Mouse (Mus musculus): ENCODE results near the gene Bicral.

DNA sequence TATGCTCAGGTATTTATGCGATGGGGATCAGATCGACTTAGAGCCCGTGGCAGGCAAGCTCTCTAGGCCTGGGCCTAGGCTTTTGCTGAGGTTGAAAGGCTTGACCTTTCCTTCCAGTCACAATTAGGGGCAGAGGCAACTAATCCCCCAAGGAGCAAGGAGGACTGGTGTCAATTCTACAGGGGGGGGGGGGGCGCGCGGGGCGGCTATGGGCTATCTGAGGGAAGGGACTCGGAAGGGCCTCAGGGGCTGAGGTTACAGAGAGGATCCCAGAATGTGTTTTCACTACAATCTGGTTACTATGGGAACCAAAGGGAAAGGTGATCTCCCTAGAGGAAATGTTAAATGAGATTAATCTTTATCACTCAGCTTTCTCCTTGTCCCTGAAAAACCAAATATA is 60.9 kb downstream of the Bicral start:
- TF ChIP-seq CTCF (IDR thresholded peaks at IDR 0.05; ENCODE audit: extremely low read depth, insufficient read depth, insufficient read length, insufficient replicate concordance) (no peak), POLR2A (IDR thresholded peaks at IDR 0.05; ENCODE audit: low read depth, low read length) (no peak)
